Mouse (Mus musculus): ENCODE measurements around the gene 4933411K16Rik. TPM values are rescaled to one million over a fixed set of nuclear protein-coding genes. Genes with fewer than 3 reads are reported as not detected.

Gene 4933411K16Rik
- polyA plus RNA-seq, 1 experiment from 2014 or later: 2.7 TPM

GRCm38 (mm10) chr19:42086166-42086565, 34.1 kb downstream of the 4933411K16Rik start, which contains the start of gene Morn4:
TSS of gene Morn4 (minus strand) at chr19:42086357.
- ATAC-seq (peak; percentile 42), DNase-seq (ENCODE audit: low read depth, low spot score) (no peak)
- CTCF ChIA-PET: interaction anchor here (1.9 kb wide), 1 partner anchor 12 kb away, joined by 9 read pairs; no protein-coding TSS in a partner anchor
- no peak for TF ChIP-seq CTCF (IDR thresholded peaks at IDR 0.05)
- in situ Hi-C loops (cut with MboI; ENCODE audit: low pct_unique_long_range_greater_than_20kb): no loop called here
- H3K27me3 ChIP-seq: no peaks in the 10 kb centered on the region
- POLR2A ChIA-PET: no interaction called here

GRCm38 (mm10) chr19:42089103-42089747, 37.2 kb downstream of the 4933411K16Rik start:
- POLR2A ChIA-PET: interaction anchor here (0.5 to 1.8 kb wide), 6 partner anchors 8 to 144 kb away, joined by 3 to 6 read pairs (median 4); partner anchors contain the start of genes Avpi1 and Hoga1
- CTCF ChIA-PET: interaction anchor here (0.8 to 4.5 kb wide), 11 partner anchors 10 to 77 kb away, joined by 3 to 23 read pairs (median 9); partner anchors contain the start of genes Ankrd2 and Hoga1
- in situ Hi-C loops (cut with MboI; ENCODE audit: low pct_unique_long_range_greater_than_20kb): no loop called here

GRCm38 (mm10) chr19:42089748-42090595, 37.9 kb downstream of the 4933411K16Rik start, which contains the start of gene Pi4k2a:
TSS of gene Pi4k2a (plus strand) at chr19:42090470.
- no peaks in the 10 kb centered on the region for H3K27me3 ChIP-seq
- no peak for TF ChIP-seq CTCF (IDR thresholded peaks at IDR 0.05)
- DNase-seq (ENCODE audit: low read depth, low spot score) (peak; percentile 92), ATAC-seq (peak; percentile 97)
- CTCF ChIA-PET: interaction anchor here (1.1 to 4.5 kb wide), 9 partner anchors 11 to 77 kb away, joined by 3 to 23 read pairs (median 10); partner anchors contain the start of genes Ankrd2 and Hoga1
- POLR2A ChIA-PET: interaction anchor here (0.6 to 1.6 kb wide), 9 partner anchors 10 to 143 kb away, joined by 3 to 6 read pairs (median 4); partner anchors contain the start of gene Avpi1
- in situ Hi-C loops (cut with MboI; ENCODE audit: low pct_unique_long_range_greater_than_20kb): no loop called here

More at GRCm38 (mm10) chr19:42089103-42089747, 37.2 kb downstream of the 4933411K16Rik start:
- ATAC-seq (no peak), DNase-seq (ENCODE audit: low read depth, low spot score) (no peak)
- TF ChIP-seq CTCF (IDR thresholded peaks at IDR 0.05): no peak
- H3K27me3 ChIP-seq: no peaks in the 10 kb centered on the region

- in situ Hi-C loops (cut with MboI; ENCODE audit: low pct_unique_long_range_greater_than_20kb): no loop called here
These were observed 38.6 kb downstream of the 4933411K16Rik start for GRCm38 (mm10) chr19:42090637-42091141.

GRCm38 (mm10) chr19:42099406-42099805, 47.4 kb downstream of the 4933411K16Rik start:
- no peak for DNase-seq (ENCODE audit: low read depth, low spot score)
- in situ Hi-C loops (cut with MboI; ENCODE audit: low pct_unique_long_range_greater_than_20kb): no loop called here
- H3K27me3 ChIP-seq: no peaks in the 10 kb centered on the region
- no peak for ATAC-seq
- ChIA-PET CTCF (interaction anchor here (0.8 kb wide), 1 partner anchor 64 kb away, joined by 3 read pairs; no protein-coding TSS in a partner anchor), POLR2A (interaction anchor here (0.7 to 0.8 kb wide), 2 partner anchors 19 to 869 kb away, joined by 4 to 5 read pairs; no protein-coding TSS in a partner anchor)
- no peak for TF ChIP-seq CTCF (IDR thresholded peaks at IDR 0.05)

More at GRCm38 (mm10) chr19:42090637-42091141, 38.6 kb downstream of the 4933411K16Rik start:
- no peak for TF ChIP-seq CTCF (IDR thresholded peaks at IDR 0.05)
- DNase-seq (ENCODE audit: low read depth, low spot score) (no peak), ATAC-seq (peak; percentile 22)
- H3K27me3 ChIP-seq: no peaks in the 10 kb centered on the region
- POLR2A ChIA-PET: interaction anchor here (0.6 to 1.6 kb wide), 8 partner anchors 9 to 72 kb away, joined by 3 to 5 read pairs (median 3); partner anchors contain the start of gene Avpi1
- CTCF ChIA-PET: interaction anchor here (1.1 to 4.5 kb wide), 7 partner anchors 12 to 76 kb away, joined by 4 to 23 read pairs (median 10); partner anchors contain the start of genes Ankrd2 and Hoga1

Other genes with a start within 250 kb of the 4933411K16Rik start
- 3.9 TPM for gene Frat1, start 222.3 kb upstream of the 4933411K16Rik start, polyA plus RNA-seq (2021)
- gene Frat2, start 204.1 kb upstream of the 4933411K16Rik start, polyA plus RNA-seq (2021): 17.1 TPM
- gene Rrp12, start 156.1 kb upstream of the 4933411K16Rik start, polyA plus RNA-seq (2021): 17.9 TPM
- 883 TPM for gene Pgam1, start 140.3 kb upstream of the 4933411K16Rik start, polyA plus RNA-seq (2021)
- 47.2 TPM for gene Exosc1, start 118.8 kb upstream of the 4933411K16Rik start, polyA plus RNA-seq (2021)
- 87.9 TPM for gene Zdhhc16, start 118.8 kb upstream of the 4933411K16Rik start, polyA plus RNA-seq (2021)
- 56.8 TPM for gene Mms19, start 71.1 kb upstream of the 4933411K16Rik start, polyA plus RNA-seq (2021)
- gene Ubtd1, start 70.5 kb upstream of the 4933411K16Rik start, polyA plus RNA-seq (2021): 45.0 TPM
- gene Ankrd2, start 16.2 kb upstream of the 4933411K16Rik start, polyA plus RNA-seq (2021): 0.83 TPM
- 51.2 TPM for gene Hoga1, start 6.6 kb upstream of the 4933411K16Rik start, polyA plus RNA-seq (2021)
- 38.1 TPM for gene Morn4, start 34.1 kb downstream of the 4933411K16Rik start, polyA plus RNA-seq (2021)
- 47.6 TPM for gene Pi4k2a, start 38.2 kb downstream of the 4933411K16Rik start, polyA plus RNA-seq (2021)
- gene Avpi1, start 76.8 kb downstream of the 4933411K16Rik start, polyA plus RNA-seq (2021): 34.6 TPM
- gene Marveld1, start 95.2 kb downstream of the 4933411K16Rik start, polyA plus RNA-seq (2021): 34.3 TPM
- 59.5 TPM for gene Zfyve27, start 111.7 kb downstream of the 4933411K16Rik start, polyA plus RNA-seq (2021)
- gene Sfrp5, start 150.0 kb downstream of the 4933411K16Rik start, polyA plus RNA-seq (2021): 0.04 TPM
- 0.12 TPM for gene Golga7b, start 195.3 kb downstream of the 4933411K16Rik start, polyA plus RNA-seq (2021)